10 mouse cellular contexts compared by ENCODE assay signal in the genomic region with DNA sequence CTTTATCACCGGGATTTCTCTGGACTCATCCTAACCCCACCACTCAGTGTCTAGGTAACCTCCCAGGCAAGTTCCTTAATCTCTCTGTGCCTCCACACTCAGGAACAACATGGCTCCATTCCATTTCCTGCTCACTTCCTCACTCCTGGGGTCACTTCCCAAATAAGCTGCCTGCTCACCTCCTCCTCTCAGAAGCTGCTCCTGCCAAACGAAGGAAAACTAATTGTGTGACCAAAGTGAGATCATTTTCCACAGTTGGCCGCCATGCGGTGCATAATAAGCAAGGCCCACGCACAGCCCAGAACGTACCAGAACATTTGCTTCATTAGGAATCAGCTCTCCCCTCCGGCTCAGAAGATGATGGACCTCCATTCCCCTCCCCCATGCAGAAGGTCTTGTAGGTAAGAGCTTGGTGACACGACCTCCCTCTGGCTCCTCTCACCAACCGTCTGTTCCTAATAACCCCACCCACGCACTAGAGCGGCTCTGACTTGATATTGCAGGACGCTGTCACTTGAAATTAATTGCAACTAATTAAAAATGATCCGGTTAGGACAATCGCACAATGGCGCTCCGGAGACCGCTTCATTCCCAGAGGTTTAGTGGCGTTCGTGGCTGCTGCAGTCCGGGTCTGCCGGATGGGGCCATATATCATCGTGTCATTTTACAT. TPM values are rescaled to one million over a fixed set of nuclear protein-coding genes. Genes with fewer than 3 reads are reported as not detected.
DNase-seq lines count a peak whose midpoint lies in the region.
"Had no signal": no experiment of that assay in that cellular context is flagged by ENCODE, and none has a peak within 500 bp of the region (broad histone marks: within the 10 kb centered on the region; RNA-seq: fewer than 3 reads in every experiment).

No protein-coding gene starts in this region.

- peak; percentile 17 to 19 for DNase-seq in right cerebral cortex, adult 2 months (ENCODE audit: low spot score in 2 of 2)
- no peak for DNase-seq in right cerebral cortex, postnatal 4 days
- DNase-seq in kidney, adult 11 months, result peak; percentile 19
- peak; percentile 35 for DNase-seq in layer of hippocampus, adult 9-10 months (ENCODE audit: low spot score)
- DNase-seq in T-cell, adult 2 months (ENCODE audit: low spot score), result no peak
- DNase-seq in ovary, postnatal 10 days (ENCODE audit: low spot score), result no peak
- no peak for DNase-seq in gastrocnemius, postnatal 14 days
- DNase-seq: adrenal gland, postnatal 14 days; left cerebral cortex, postnatal 4 days; thymus, adult 2 months had no signal

- intact Hi-C loops in gastrocnemius, postnatal 14 days (cut with DNase I; ENCODE audit: low total_unique reads), result no loop called here

RNA-seq across cellular contexts. Expression of a gene that starts 26.9 kb away (rescaled TPM):
- 1 to 10 TPM; 7.2 to 9.7 TPM for total RNA-seq in gastrocnemius, postnatal 14 days (2021)

RNA-seq across cellular contexts. Expression of a gene that starts 57.0 kb away (rescaled TPM):
- 1 to 10 TPM; 1.6 to 1.7 TPM for total RNA-seq in gastrocnemius, postnatal 14 days (2021)

Comparison
In these comparisons a context has a peak if more than half of its experiments do, and no peak if none do; other contexts are left out.
1. DNase-seq: peak in right cerebral cortex, adult 2 months (2 of 2), kidney, adult 11 months (single experiment) and layer of hippocampus, adult 9-10 months (single experiment); none in right cerebral cortex, postnatal 4 days (single experiment), T-cell, adult 2 months (single experiment), ovary, postnatal 10 days (single experiment) and gastrocnemius, postnatal 14 days (single experiment).